Mouse (Mus musculus) ES-CJ7 (cell line): ENCODE measurements at regions not wholly inside any gene's neighbourhood (a gene's known extent, or its start where the extent isn't known, plus 50 kb on each side); places are given as distances from the start of the nearest gene placed in this dataset.

ENCODE experiments used
- DNase-seq: peaks from one replicate; pipeline ENCODE4 v3.0.0; 2011; ENCODE audit warnings: low read depth, low spot score

GRCm38 (mm10) chr5:132826009-132826408 lies 282.9 kb upstream of the Auts2 start:
- DNase-seq: no peak

- peak; percentile 23 for DNase-seq
These were observed 274.5 kb upstream of the Auts2 start for GRCm38 (mm10) chr5:132817665-132818064.

GRCm38 (mm10) chr5:132809181-132809580 lies 266.0 kb upstream of the Auts2 start:
- no peak for DNase-seq

GRCm38 (mm10) chr5:132796061-132796460 lies 252.9 kb upstream of the Auts2 start:
- no peak for DNase-seq

DNA sequence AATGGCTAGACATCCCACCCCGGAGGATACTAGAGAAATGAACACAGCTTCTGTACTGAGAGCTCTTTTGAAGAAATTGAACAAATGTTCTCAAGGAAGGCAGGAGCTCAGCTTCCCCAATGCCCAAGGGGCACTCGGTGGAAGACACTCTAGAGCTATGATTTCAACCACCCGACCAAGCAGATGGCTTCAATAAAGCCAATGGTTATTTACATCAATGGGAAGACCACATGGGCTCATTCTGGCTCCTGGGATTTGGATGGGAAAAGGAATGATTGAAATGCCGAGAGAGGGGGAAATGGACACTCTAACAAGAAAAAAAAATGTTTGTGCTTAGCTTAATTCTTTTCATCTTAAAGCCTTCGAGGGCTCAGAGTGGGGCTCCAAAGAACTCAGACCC lies 249.3 kb upstream of the Auts2 start:
- DNase-seq: no peak

- DNase-seq: no peak
These were observed 242.1 kb upstream of the Auts2 start for GRCm38 (mm10) chr5:132785291-132785690.

DNA sequence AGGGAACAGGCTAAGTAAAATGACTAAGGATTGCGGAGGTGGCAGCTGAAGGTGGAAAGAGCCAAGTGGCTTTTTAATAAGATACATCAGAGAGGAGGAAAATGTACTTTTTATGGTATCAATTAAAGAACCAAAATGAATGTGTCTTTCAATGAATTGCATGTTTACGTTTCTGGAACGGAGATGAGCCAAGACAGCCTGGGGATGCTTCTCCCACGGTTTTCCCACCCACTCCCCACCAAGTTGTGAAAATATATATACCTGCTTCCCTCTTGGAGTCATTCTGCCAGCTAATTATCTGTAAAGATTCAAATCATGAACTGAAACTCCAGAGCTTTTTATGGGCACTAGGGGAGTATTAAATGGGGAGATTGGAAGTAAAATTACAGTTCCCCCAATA lies 241.6 kb upstream of the Auts2 start:
- DNase-seq: no peak

- no peak for DNase-seq
These were observed 231.1 kb upstream of the Auts2 start for GRCm38 (mm10) chr5:132774141-132774680.

- DNase-seq: no peak
These were observed 217.3 kb upstream of the Auts2 start for GRCm38 (mm10) chr5:132760396-132760795.

GRCm38 (mm10) chr5:132759751-132760150 lies 216.6 kb upstream of the Auts2 start:
- DNase-seq: no peak

GRCm38 (mm10) chr5:132758941-132759340 lies 215.8 kb upstream of the Auts2 start:
- DNase-seq: no peak

GRCm38 (mm10) chr5:132737966-132738365 lies 194.8 kb upstream of the Auts2 start:
- peak; percentile 21 for DNase-seq

DNA sequence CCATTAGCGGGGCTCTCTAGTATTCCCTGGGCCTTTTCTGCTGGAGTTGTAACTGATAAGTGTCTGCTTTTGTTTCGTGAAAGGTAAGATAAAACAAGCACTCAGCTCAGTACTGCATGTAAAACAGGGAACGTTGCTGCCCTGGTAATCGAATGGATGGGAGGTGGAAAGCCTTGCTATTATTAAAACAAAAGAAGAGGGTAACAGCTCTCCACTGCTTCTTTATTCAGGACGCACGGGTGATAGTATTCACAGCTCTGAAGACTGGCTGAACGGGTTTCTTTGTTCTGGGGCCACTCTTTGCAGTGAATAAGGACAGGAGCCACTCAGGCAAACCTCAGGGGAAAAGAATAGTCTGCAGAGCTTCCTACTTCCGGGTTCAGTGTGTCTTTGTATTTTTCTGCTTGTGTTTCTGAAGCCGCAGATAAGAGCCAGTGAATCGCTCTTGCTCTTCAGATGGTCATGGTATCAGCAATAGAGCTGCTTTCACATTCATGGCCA lies 185.6 kb upstream of the Auts2 start:
- DNase-seq: peak; percentile 26

DNA sequence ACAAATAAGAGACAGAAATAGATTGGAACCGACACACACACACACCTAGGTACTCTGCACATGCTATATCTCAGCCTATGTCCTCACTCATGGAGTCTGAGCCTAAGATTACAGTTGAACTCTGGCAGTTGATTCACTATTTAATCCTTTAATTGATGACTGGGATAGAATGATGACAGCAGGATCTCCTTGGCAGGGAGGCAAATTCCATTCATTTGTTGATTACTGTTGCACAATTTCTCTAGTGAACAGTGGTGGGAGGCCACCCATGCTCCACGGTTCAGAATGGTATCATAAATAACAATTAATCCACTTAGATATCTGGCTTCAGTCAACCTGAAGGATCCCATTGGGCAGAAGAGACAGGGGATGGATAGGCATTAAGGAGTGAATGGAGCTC lies 181.3 kb upstream of the Auts2 start:
- no peak for DNase-seq

DNA sequence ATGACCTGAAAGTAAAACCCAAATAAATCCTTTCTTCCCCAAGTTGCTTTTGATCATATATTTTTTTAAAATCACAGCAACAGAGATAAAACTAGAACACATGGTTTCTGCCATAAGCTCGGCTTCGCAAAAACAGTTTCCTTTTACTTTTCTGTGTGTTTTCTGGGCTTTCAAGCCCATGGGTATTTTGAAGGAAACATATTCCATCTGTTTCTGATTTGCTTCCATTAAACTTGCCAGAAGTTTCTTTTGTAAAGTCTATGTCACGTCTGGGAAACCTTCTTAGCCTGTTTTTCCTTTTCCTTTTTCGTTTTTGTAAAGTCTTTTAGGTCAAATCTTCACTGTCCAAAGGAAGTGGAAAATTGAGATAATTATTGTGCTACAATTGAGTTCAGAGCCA lies 167.2 kb upstream of the Auts2 start:
- DNase-seq: no peak

- DNase-seq: no peak
These were observed 164.4 kb upstream of the Auts2 start for GRCm38 (mm10) chr5:132707531-132707930.

GRCm38 (mm10) chr5:132703455-132704100 lies 160.4 kb upstream of the Auts2 start:
- DNase-seq: no peak

GRCm38 (mm10) chr5:132702573-132702972 lies 159.4 kb upstream of the Auts2 start:
- no peak for DNase-seq

DNA sequence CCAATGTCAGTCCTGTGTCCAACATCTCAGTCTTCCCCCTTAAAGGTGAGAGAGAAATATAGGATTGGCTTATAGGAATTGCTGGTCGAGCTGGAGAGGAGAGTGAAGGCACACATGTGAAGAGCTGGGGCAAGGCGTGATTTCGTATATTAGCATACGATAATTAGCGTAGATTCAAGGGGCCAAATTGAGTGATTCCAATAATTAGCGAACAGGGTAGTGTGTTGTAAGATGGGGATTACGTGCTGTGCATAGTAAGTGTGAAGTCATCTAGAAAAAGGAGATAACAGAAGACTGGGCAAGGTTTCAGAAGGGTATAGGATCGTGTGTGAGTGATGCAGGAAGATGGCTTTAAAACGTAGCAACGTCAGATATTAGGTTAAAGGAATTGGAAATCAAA lies 147.6 kb upstream of the Auts2 start:
- no peak for DNase-seq

DNA sequence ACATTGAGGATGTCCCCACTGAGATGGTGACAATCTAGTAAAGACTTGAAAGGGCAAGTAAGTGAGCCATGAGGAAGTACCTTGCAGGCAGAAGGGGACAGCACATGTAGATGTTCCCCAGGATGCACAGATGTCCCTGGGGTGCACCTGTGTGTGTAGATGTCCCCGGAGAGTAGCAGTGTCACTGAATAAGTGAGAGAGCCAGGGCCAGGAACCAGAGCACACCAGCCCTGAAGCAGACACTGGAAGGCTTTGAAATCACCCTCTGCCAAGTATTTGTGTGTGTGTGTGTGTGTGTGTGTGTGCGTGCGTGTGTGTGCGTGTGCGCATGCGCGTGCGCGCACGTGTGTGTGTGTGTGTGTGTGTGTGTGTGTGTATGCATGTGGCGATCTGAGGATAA lies 132.1 kb upstream of the Auts2 start:
- no peak for DNase-seq

DNA sequence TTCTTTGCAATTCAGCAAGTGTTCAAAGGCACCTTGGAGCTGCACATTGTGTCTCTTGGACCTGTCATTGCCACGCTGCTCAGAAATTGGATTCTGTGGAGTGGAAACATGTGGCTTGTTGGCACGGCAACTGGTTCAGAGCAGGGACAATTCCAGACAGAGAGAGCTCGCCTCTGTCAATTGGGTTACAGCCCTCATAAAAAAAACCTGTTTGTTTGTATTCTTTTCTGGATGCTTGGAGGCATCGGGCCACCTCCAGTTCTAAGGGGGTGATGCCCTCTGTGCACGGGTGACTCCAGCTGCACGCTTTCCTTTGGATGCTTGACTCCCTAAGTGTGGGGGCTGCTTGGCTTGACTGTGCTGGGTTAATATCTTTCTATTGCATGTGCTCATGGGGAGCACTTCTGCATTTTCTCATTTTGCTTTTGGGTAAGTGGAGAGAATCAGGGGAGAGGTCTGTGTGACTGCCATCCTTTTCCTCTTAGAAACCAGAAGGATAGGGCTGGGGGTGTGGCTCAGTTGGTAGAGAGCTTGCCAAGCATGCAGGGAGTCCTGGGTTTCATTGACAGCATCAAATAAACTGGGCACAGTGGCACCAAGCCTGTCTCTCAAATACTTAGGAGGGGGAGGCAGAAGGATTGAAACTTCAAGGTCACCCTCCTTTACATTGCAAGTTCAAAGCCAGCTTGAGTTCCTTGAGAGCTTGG lies 130.6 kb upstream of the Auts2 start:
- no peak for DNase-seq

GRCm38 (mm10) chr5:132671496-132671895 lies 128.4 kb upstream of the Auts2 start:
- DNase-seq: no peak

DNA sequence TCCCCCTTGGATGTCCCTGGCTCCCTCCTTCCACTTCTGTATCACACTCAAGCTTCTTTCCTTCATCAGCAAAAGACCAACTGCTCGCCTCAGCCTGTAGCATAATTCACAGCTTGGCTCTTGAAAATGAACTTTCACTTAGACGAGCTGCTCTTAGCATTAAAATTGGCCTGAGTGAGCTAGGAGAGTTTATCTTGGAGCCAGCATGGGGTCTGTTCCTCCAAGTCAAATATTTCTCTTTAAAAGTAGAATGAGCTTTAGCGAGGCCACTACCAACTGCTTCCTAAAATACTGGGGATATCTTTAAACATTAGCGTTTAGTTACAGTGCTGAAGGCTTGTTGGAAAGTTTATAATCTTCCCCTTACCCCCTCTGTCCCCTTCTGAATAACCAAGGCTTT lies 124.2 kb upstream of the Auts2 start:
- DNase-seq: no peak
